Mouse (Mus musculus) C2C12 (cell line): ENCODE measurements at regions not wholly inside any gene's neighbourhood (a gene's known extent, or its start where the extent isn't known, plus 50 kb on each side); places are given as distances from the start of the nearest gene placed in this dataset.

Experiments
- H3K27me3 ChIP-seq: one replicate; pipeline ENCODE4 v1.6.1; 2011; ENCODE audit not compliant: control insufficient read depth, insufficient read depth, insufficient read length
- H3K36me3 ChIP-seq: one replicate; pipeline ENCODE4 v1.6.1; 2011; ENCODE audit not compliant: control insufficient read depth, insufficient read depth
- H3K4me3 ChIP-seq: one replicate; pipeline ENCODE4 v1.5.1; 2011; ENCODE audit warnings: mild to moderate bottlenecking, control low read depth; ENCODE audit not compliant: poor library complexity, insufficient read depth, severe bottlenecking
- H3K79me2 ChIP-seq: one replicate; pipeline ENCODE4 v1.6.1; 2011; ENCODE audit not compliant: control insufficient read depth, insufficient read depth
- H3K79me3 ChIP-seq: one replicate; pipeline ENCODE4 v1.6.1; 2011; ENCODE audit warnings: low read depth, control low read depth
- H3ac ChIP-seq: one replicate; pipeline ENCODE3; 2011; ENCODE audit warnings: low read depth; ENCODE audit not compliant: control insufficient read depth, insufficient read length
- CEBPB ChIP-seq: IDR thresholded peaks from one replicate; pipeline ENCODE4 v1.6.1; 2011; ENCODE audit warnings: low read depth, mild to moderate bottlenecking, control low read depth, moderate library complexity
- CTCF ChIP-seq: IDR thresholded peaks from one replicate; pipeline ENCODE4 v1.5.1; 2011; ENCODE audit not compliant: control insufficient read depth, insufficient read depth, insufficient read length
- FOSL1 ChIP-seq: IDR thresholded peaks from one replicate; pipeline ENCODE4 v1.8.0; 2011; ENCODE audit warnings: mild to moderate bottlenecking, low read length; ENCODE audit not compliant: poor library complexity, insufficient read depth, severe bottlenecking
- MAX ChIP-seq: IDR thresholded peaks from one replicate; pipeline ENCODE4 v1.6.1; 2011; ENCODE audit warnings: mild to moderate bottlenecking, control low read depth
- MYOD1 ChIP-seq: IDR thresholded peaks from one replicate; pipeline ENCODE4 v1.6.1; 2011; ENCODE audit warnings: low read depth; ENCODE audit not compliant: control insufficient read depth, insufficient read length
- MYOG ChIP-seq: IDR thresholded peaks from one replicate; pipeline ENCODE4 v1.6.1; 2011; ENCODE audit not compliant: control insufficient read depth, insufficient read length; ENCODE audit errors: extremely low read depth
- USF1 ChIP-seq: IDR thresholded peaks from one replicate; pipeline ENCODE4 v1.6.1; 2011; ENCODE audit warnings: low read depth, mild to moderate bottlenecking, control low read depth, moderate library complexity

DNA sequence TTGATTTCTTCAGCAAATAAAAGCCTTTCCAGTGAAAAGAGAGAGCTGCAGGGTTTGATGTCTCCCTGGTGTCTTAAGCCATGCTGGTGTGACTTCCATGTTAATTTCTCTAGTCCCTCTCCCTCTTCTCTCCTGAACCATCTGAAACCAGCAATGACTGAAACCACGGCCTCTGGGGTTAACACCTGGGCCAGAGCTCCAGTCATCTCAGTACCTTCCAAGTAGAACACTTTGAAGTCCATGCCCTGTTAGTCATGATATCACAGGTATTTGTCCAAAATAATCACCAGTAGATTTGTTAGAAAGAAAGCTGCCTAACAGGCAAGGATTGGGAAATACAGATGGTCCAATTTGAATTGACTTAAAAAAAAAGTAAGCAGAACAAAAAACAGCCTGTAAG lies 56.8 kb upstream of the Lhx8 start:
- no peaks in the 10 kb centered on the region for H3K36me3 ChIP-seq
- TF ChIP-seq MYOD1 = no peak
- TF ChIP-seq CTCF = no peak
- TF ChIP-seq USF1 = no peak
- no peak for TF ChIP-seq MAX
- TF ChIP-seq MYOG = no peak
- TF ChIP-seq CEBPB = no peak
- TF ChIP-seq FOSL1 = no peak

DNA sequence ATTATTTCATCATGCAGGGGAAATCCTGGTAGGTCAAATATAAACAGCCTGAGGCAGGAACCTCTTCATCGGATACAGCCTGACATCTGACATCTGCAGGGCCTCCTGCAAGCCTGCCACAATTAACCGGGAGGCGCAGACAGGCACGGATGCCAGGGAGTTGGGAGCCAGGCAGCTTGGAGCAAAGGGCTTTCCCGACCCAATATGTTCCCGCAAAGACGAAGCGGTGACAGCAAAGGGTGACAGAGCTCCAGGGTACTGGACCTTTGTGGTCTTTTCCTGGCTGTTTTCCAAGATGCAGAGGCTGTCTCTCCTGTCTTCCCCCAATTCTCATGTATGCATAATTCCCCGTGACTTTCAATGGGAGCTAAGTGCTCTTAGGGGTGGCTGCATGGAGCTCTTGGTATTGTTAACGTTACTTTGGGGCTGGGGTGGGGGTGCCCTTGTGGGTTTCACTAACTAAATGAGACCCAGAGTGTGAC lies 55.4 kb upstream of the Lhx8 start:
- Histone ChIP-seq H3K79me3 (no peaks in the 10 kb centered on the region), H3K79me2 (no peaks in the 10 kb centered on the region), H3K36me3 (no peaks in the 10 kb centered on the region), H3K4me3 (no peak overlapping the region), H3K27me3 (no peaks in the 10 kb centered on the region), H3ac (no peak overlapping the region)
- TF ChIP-seq MYOD1 = no peak
- no peak for TF ChIP-seq CEBPB
- no peak for TF ChIP-seq MAX
- TF ChIP-seq CTCF = no peak
- TF ChIP-seq FOSL1 = no peak
- TF ChIP-seq MYOG = no peak
- no peak for TF ChIP-seq USF1

More for the DNA sequence above, 56.8 kb upstream of the Lhx8 start:
- no peak overlapping the region for H3ac ChIP-seq
- H3K79me2 ChIP-seq = no peaks in the 10 kb centered on the region
- no peaks in the 10 kb centered on the region for H3K79me3 ChIP-seq
- H3K4me3 ChIP-seq = no peak overlapping the region
- no peaks in the 10 kb centered on the region for H3K27me3 ChIP-seq

DNA sequence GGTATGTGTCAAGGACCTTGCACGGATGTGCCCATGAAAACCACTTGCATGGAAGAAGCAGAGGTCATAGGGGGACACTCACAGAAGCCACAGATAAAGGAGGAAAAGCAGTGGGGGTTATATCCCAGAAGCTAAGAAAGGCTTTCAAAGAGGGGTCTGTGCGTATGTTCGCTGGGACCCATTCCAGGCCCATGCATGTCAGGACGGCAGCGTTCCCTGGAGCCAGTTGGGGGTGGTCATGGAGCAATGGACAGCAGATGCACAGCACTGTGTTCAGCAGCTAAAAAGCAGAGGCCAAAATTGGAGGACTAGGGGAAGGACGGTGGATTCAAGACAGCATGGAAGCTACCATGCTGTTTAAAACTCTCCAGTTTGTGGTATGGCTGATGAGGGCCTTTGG lies 52.4 kb upstream of the Lhx8 start:
- Histone ChIP-seq H3K27me3 (peaks cover 3% of the 10 kb centered on the region), H3K36me3 (no peaks in the 10 kb centered on the region), H3K4me3 (no peak overlapping the region), H3K79me2 (no peaks in the 10 kb centered on the region), H3ac (no peak overlapping the region), H3K79me3 (no peaks in the 10 kb centered on the region)
- TF ChIP-seq CTCF = no peak
- no peak for TF ChIP-seq MAX
- TF ChIP-seq FOSL1 = no peak
- no peak for TF ChIP-seq USF1
- TF ChIP-seq MYOG = no peak
- no peak for TF ChIP-seq CEBPB
- TF ChIP-seq MYOD1 = no peak

DNA sequence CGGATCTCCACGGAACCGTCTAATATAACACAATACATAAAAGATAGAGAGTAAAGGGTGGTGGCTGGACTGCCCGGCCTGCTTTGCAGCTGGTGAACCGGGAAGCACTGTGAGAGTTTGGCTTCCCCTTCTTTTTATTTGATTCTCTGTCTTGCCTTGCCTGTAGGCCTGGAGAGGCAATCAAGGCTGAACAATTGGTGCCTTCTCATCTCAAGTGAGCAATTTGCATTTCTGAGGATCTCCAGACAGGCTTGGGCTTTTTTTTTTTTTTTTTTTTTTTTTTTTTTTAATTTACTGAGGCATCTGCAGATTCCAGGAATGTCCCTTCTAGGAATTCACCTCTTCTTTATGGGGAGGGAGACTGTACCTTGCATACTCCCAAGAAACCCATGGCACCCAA lies 51.1 kb upstream of the Lhx8 start:
- Histone ChIP-seq H3K4me3 (no peak overlapping the region), H3ac (no peak overlapping the region), H3K79me3 (no peaks in the 10 kb centered on the region), H3K79me2 (no peaks in the 10 kb centered on the region), H3K27me3 (peaks cover 3% of the 10 kb centered on the region), H3K36me3 (no peaks in the 10 kb centered on the region)
- TF ChIP-seq CEBPB (no peak), MAX (no peak), MYOD1 (no peak), FOSL1 (no peak), CTCF (no peak), USF1 (no peak), MYOG (no peak)
